ENCODE assay signal across 19 mouse cellular contexts in genomic region chr5:20703971-20704575, GRCm38 (mm10).
"Had no signal": no experiment of that assay in that cellular context is flagged by ENCODE, and none has a peak within 500 bp of the region (broad histone marks: within the 10 kb centered on the region; RNA-seq: fewer than 3 reads in every experiment).

No protein-coding gene starts in this region.

- H3K9ac ChIP-seq: kidney, embryonic 15.5 days; limb, embryonic 13.5 days; liver, embryonic 14.5 days had no signal

- H3K27ac ChIP-seq: kidney, embryonic 15.5 days; limb, embryonic 10.5 days; limb, embryonic 13.5 days; liver, embryonic 14.5 days; stomach, postnatal 0 days had no signal

- H3K4me3 ChIP-seq: kidney, embryonic 15.5 days; limb, embryonic 10.5 days had no signal

- H3K27me3 ChIP-seq: kidney, embryonic 15.5 days; limb, embryonic 13.5 days had no signal

- H3K9me3 ChIP-seq: kidney, embryonic 15.5 days; limb, embryonic 10.5 days; limb, embryonic 13.5 days had no signal

- H3K36me3 ChIP-seq: kidney, embryonic 15.5 days; limb, embryonic 10.5 days; limb, embryonic 13.5 days had no signal

- DNase-seq: kidney, adult 11 months; kidney, adult 8-10 months; kidney, postnatal 10 days; kidney, postnatal 36 days; layer of hippocampus, adult 9-11 months; liver; lung, adult 2 months; lung, postnatal 14 days; lung, postnatal 4 days; midbrain, embryonic 14.5 days; right cerebral cortex, adult 18-20 months; right cerebral cortex, postnatal 14 days; right cerebral cortex, postnatal 4 days; thymus, postnatal 25 days had no signal
